Mouse (Mus musculus) lung, embryonic 14.5 days (tissue): ENCODE data around the gene Slco2a1. TPM values are rescaled to one million over a fixed set of nuclear protein-coding genes. Genes with fewer than 3 reads are reported as not detected.
"Not testable (repeated sequence)": the region's sequence is repeated elsewhere in the genome, so short reads cannot be mapped to it uniquely, and the experiment has no call there.

ENCODE experiments used
- ATAC-seq: fragments of 200-750 bp; cut with Nextera tagmentation; 2 replicates; pipeline ENCODE4 v1.8.0; 2017; ENCODE audit warnings: mild to moderate bottlenecking, moderate TSS enrichment, moderate library complexity; ENCODE audit not compliant: insufficient read depth
- DNase-seq: peaks from one replicate; pipeline ENCODE4 v3.0.0-alpha.2; 2015
- H3K27ac ChIP-seq: fragments of 300-500 bp; sonication (generic); 2 replicates; pipeline ENCODE4 v1.5.1; 2014; ENCODE audit warnings: low read depth, mild to moderate bottlenecking, moderate library complexity
- H3K27me3 ChIP-seq: fragments of 300-500 bp; sonication (generic); 2 replicates; pipeline ENCODE4 v1.6.1; 2014; ENCODE audit warnings: low read length, control low read depth; ENCODE audit not compliant: insufficient read depth
- H3K36me3 ChIP-seq: fragments of 300-500 bp; sonication (generic); 2 replicates; pipeline ENCODE4 v1.6.1; 2014; ENCODE audit warnings: control low read depth; ENCODE audit not compliant: insufficient read depth
- H3K4me1 ChIP-seq: fragments of 300-500 bp; sonication (generic); 2 replicates; pipeline ENCODE4 v1.6.1; 2014; ENCODE audit warnings: antibody characterized with exemption, control low read depth; ENCODE audit not compliant: insufficient read depth
- H3K4me2 ChIP-seq: fragments of 300-500 bp; sonication (generic); 2 replicates; pipeline ENCODE4 v1.6.1; 2014; ENCODE audit warnings: mild to moderate bottlenecking
- H3K4me3 ChIP-seq: fragments of 300-500 bp; sonication (generic); 2 replicates; pipeline ENCODE4 v1.5.1; 2014; ENCODE audit warnings: low read depth, low read length
- H3K9ac ChIP-seq: fragments of 300-500 bp; sonication (generic); 2 replicates; pipeline ENCODE4 v1.6.1; 2014
- H3K9me3 ChIP-seq: fragments of 300-500 bp; sonication (generic); 2 replicates; pipeline ENCODE4 v1.6.1; 2016; ENCODE audit warnings: low read depth, low read length, control low read depth
- CTCF ChIP-seq: IDR thresholded peaks from 2 replicates; pipeline ENCODE4 v1.5.1; 2016; ENCODE audit warnings: antibody characterized with exemption, low read depth
- WGBS: fragments of 180-500 bp; shearing (Covaris S2); extraction: QIAGEN DNeasy Blood & Tissue Kit; methylation state at CpG from one replicate; pipeline ENCODE4 v1.1.7; 2014; 5-methylcytosine and 5-hydroxymethylcytosine counted together
- polyA plus RNA-seq: library from polyadenylated mRNA; unstranded; fragments of >200 nt; fragmentation: Nextera tagmentation; extraction: Ambion mirVana; gene quantifications from 2 replicates; pipeline ENCODE4 v1.2.1, GENCODE M21; 2014

Slco2a1 gene
- polyA plus RNA-seq, 1 experiment from 2014 or later = 15.1 TPM

GRCm38 (mm10) chr9:103091039-103091883 lies 102.7 kb downstream of the Slco2a1 start:
- 77% methylated on average over 16 of the region's 16 CpGs for WGBS
- no peak overlapping the region for H3K4me3 ChIP-seq
- no peak for DNase-seq
- H3K27me3 ChIP-seq = no peaks in the 10 kb centered on the region
- no peaks in the 10 kb centered on the region for H3K36me3 ChIP-seq
- no peak overlapping the region for H3K4me2 ChIP-seq
- no peak for TF ChIP-seq CTCF
- no peaks in the 10 kb centered on the region for H3K4me1 ChIP-seq
- no peaks in the 10 kb centered on the region for H3K9me3 ChIP-seq
- H3K27ac ChIP-seq = no peak overlapping the region
- no peak overlapping the region for H3K9ac ChIP-seq
- ATAC-seq = no peak

GRCm38 (mm10) chr9:103092248-103092647 lies 103.7 kb downstream of the Slco2a1 start:
- TF ChIP-seq CTCF = peak; percentile 99

GRCm38 (mm10) chr9:103093681-103094080 lies 105.2 kb downstream of the Slco2a1 start:
- H3K36me3 ChIP-seq = no peaks in the 10 kb centered on the region
- no peak overlapping the region for H3K4me2 ChIP-seq
- 64% methylated on average over 3 of the region's 3 CpGs for WGBS
- H3K9ac ChIP-seq = no peak overlapping the region
- H3K27ac ChIP-seq = no peak overlapping the region
- DNase-seq (no peak), ATAC-seq (no peak)
- no peaks in the 10 kb centered on the region for H3K27me3 ChIP-seq
- no peaks in the 10 kb centered on the region for H3K4me1 ChIP-seq
- H3K4me3 ChIP-seq = no peak overlapping the region
- TF ChIP-seq CTCF = no peak
- no peaks in the 10 kb centered on the region for H3K9me3 ChIP-seq

More at GRCm38 (mm10) chr9:103092248-103092647, 103.7 kb downstream of the Slco2a1 start:
- Histone ChIP-seq H3K9ac (peak overlapping the region; percentile 57), H3K36me3 (no peaks in the 10 kb centered on the region), H3K4me3 (peak overlapping the region; percentile 42), H3K4me1 (no peaks in the 10 kb centered on the region), H3K9me3 (no peaks in the 10 kb centered on the region), H3K27me3 (no peaks in the 10 kb centered on the region), H3K27ac (no peak overlapping the region), H3K4me2 (peak overlapping the region; percentile 86)
- DNase-seq = peak; percentile 96
- peak; percentile 91 for ATAC-seq
- 0% methylated on average over 19 of the region's 19 CpGs for WGBS

GRCm38 (mm10) chr9:103108341-103108798 lies 119.9 kb downstream of the Slco2a1 start:
- H3K4me1 ChIP-seq, H3K36me3 ChIP-seq, H3K9me3 ChIP-seq, H3K9ac ChIP-seq, H3K27ac ChIP-seq: not testable (repeated sequence)
- ATAC-seq (peak; percentile 66), DNase-seq (peak; percentile 70)
- 0 out of 2 replicates have a peak, but pooled peaks have one; percentile 1 for TF ChIP-seq CTCF
- peak overlapping the region; percentile 29 for H3K4me3 ChIP-seq
- H3K27me3 ChIP-seq = peaks cover 37% of the 10 kb centered on the region
- H3K4me2 ChIP-seq = peak overlapping the region; percentile 51
- 19% methylated on average over 8 of the region's 14 CpGs for WGBS

- ATAC-seq (no peak), DNase-seq (peak; percentile 64)
- no peaks in the 10 kb centered on the region; the same call in 1 of the 2 replicates for H3K4me1 ChIP-seq
- WGBS = 31% methylated on average over 18 of the region's 18 CpGs
- peak overlapping the region; percentile 44 for H3K9ac ChIP-seq
- TF ChIP-seq CTCF = no peak
- no peaks in the 10 kb centered on the region for H3K9me3 ChIP-seq
- H3K4me2 ChIP-seq = peak overlapping the region; percentile 74
- H3K36me3 ChIP-seq = no peaks in the 10 kb centered on the region
- H3K4me3 ChIP-seq = peak overlapping the region; percentile 44
- peaks cover 42% of the 10 kb centered on the region for H3K27me3 ChIP-seq
- no peak overlapping the region for H3K27ac ChIP-seq
These were observed 120.6 kb downstream of the Slco2a1 start for GRCm38 (mm10) chr9:103108943-103109670.

GRCm38 (mm10) chr9:103109911-103110310 lies 121.4 kb downstream of the Slco2a1 start:
- Histone ChIP-seq H3K4me2 (no peak overlapping the region), H3K4me3 (no peak overlapping the region), H3K9ac (no peak overlapping the region), H3K4me1 (no peaks in the 10 kb centered on the region; the same call in 1 of the 2 replicates), H3K27ac (no peak overlapping the region), H3K27me3 (peaks cover 43% of the 10 kb centered on the region), H3K9me3 (no peaks in the 10 kb centered on the region), H3K36me3 (no peaks in the 10 kb centered on the region)
- 63% methylated on average over 2 of the region's 2 CpGs for WGBS
- DNase-seq (no peak), ATAC-seq (no peak)
- TF ChIP-seq CTCF = no peak
